Mouse (Mus musculus) MEL (cell line): ENCODE results near the gene As3mt. TPM values are rescaled to one million over a fixed set of nuclear protein-coding genes. Genes with fewer than 3 reads are reported as not detected.

Experiments used
- DNase-seq: peaks from one replicate; pipeline ENCODE4 v3.0.0; 2011; ENCODE audit warnings: low read depth, low spot score
- H3K27ac ChIP-seq: 2 replicates; pipeline ENCODE4 v1.5.1; 2012; ENCODE audit warnings: low read depth, mild to moderate bottlenecking, control low read depth, low read length, moderate library complexity; ENCODE audit not compliant: control insufficient read depth
- H3K27me3 ChIP-seq, 2 experiments: fragments of 150-350 bp in 1 of 2; sonication (generic) in 1 of 2; 2 replicates each; pipeline ENCODE4 v1.6.1; 2012; ENCODE audit warnings: low read length in 2 of 2, mild to moderate bottlenecking in 2 of 2, improper control_type of control experiment in 1 of 2, moderate library complexity in 1 of 2; ENCODE audit not compliant: insufficient read depth in 2 of 2, control insufficient read depth in 1 of 2
- H3K36me3 ChIP-seq, 2 experiments: 2 replicates each; pipeline ENCODE4 v1.6.1; 2012 to 2014; ENCODE audit warnings: low read length in 2 of 2, improper control_type of control experiment in 1 of 2, inconsistent platforms in 1 of 2, mild to moderate bottlenecking in 1 of 2; ENCODE audit not compliant: insufficient read depth in 2 of 2, control insufficient read depth in 1 of 2
- H3K4me1 ChIP-seq, 2 experiments: fragments of 150-350 bp in 1 of 2; sonication (generic) in 1 of 2; 2 replicates each; pipeline ENCODE4 v1.6.1; 2012; ENCODE audit warnings: low read length in 2 of 2, improper control_type of control experiment in 1 of 2, mild to moderate bottlenecking in 1 of 2; ENCODE audit not compliant: insufficient read depth in 2 of 2, control insufficient read depth in 1 of 2
- H3K4me3 ChIP-seq, 2 experiments: fragments of 150-350 bp in 1 of 2; sonication (generic) in 1 of 2; 2 replicates each; pipeline ENCODE4 v1.5.1; 2012; ENCODE audit warnings: low read depth in 2 of 2, low read length in 2 of 2, mild to moderate bottlenecking in 2 of 2, moderate library complexity in 2 of 2, control low read depth in 1 of 2, improper control_type of control experiment in 1 of 2; ENCODE audit not compliant: control insufficient read depth in 1 of 2, insufficient read depth in 1 of 2
- H3K79me2 ChIP-seq: 2 replicates; pipeline ENCODE4 v1.6.1; 2012; ENCODE audit warnings: mild to moderate bottlenecking, low read length, moderate library complexity; ENCODE audit not compliant: control insufficient read depth, poor library complexity, insufficient read depth
- H3K9ac ChIP-seq: 2 replicates; pipeline ENCODE4 v1.6.1; 2012; ENCODE audit warnings: low read depth, mild to moderate bottlenecking, control low read depth, low read length, moderate library complexity; ENCODE audit not compliant: control insufficient read depth, poor library complexity, severe bottlenecking
- H3K9me3 ChIP-seq: fragments of 150-350 bp; sonication (generic); replicated peaks from 2 replicates; pipeline ENCODE4 v1.6.1; 2012; ENCODE audit warnings: mild to moderate bottlenecking, low read length, improper control_type of control experiment, moderate library complexity; ENCODE audit not compliant: insufficient read depth
- BHLHE40 ChIP-seq: IDR thresholded peaks from 2 replicates; pipeline ENCODE4 v1.6.1; 2012; ENCODE audit warnings: low read depth, mild to moderate bottlenecking, inconsistent platforms, low read length, improper control_type of control experiment, borderline replicate concordance
- CHD1 ChIP-seq: IDR thresholded peaks from 2 replicates; pipeline ENCODE4 v1.6.1; 2012; ENCODE audit warnings: low read depth, mild to moderate bottlenecking, inconsistent platforms, low read length, improper control_type of control experiment
- CTCF ChIP-seq, 3 experiments: IDR thresholded peaks in 2 of 3; conservative IDR thresholded peaks in 1 of 3; 2 replicates each; pipeline ENCODE4 v1.5.1; 2011 to 2012; ENCODE audit warnings: low read length in 3 of 3, low read depth in 2 of 3, mild to moderate bottlenecking in 2 of 3, improper control_type of control experiment in 1 of 3, inconsistent platforms in 1 of 3, mixed read lengths in 1 of 3, moderate library complexity in 1 of 3; ENCODE audit not compliant: control insufficient read depth in 1 of 3, insufficient read depth in 1 of 3, poor library complexity in 1 of 3, severe bottlenecking in 1 of 3
- E2F4 ChIP-seq: IDR thresholded peaks from 2 replicates; pipeline ENCODE4 v1.6.1; 2011; ENCODE audit warnings: low read depth, low read length, improper control_type of control experiment, borderline replicate concordance
- EP300 ChIP-seq, 2 experiments: IDR thresholded peaks; 2 replicates each; pipeline ENCODE4 v1.6.1; 2011; ENCODE audit warnings: improper control_type of control experiment in 2 of 2, low read length in 2 of 2, low read depth in 1 of 2, mild to moderate bottlenecking in 1 of 2
- ETS1 ChIP-seq: IDR thresholded peaks from 2 replicates; pipeline ENCODE4 v1.6.1; 2012; ENCODE audit warnings: low read depth, mild to moderate bottlenecking, inconsistent platforms, low read length, improper control_type of control experiment, moderate library complexity
- GABPA ChIP-seq: IDR thresholded peaks from 2 replicates; pipeline ENCODE4 v1.6.1; 2012; ENCODE audit warnings: low read depth, mild to moderate bottlenecking, inconsistent platforms, low read length, improper control_type of control experiment, moderate library complexity
- GATA1 ChIP-seq: IDR thresholded peaks from 2 replicates; pipeline ENCODE4 v1.6.1; 2011; ENCODE audit warnings: low read depth, low read length, improper control_type of control experiment
- JUND ChIP-seq: IDR thresholded peaks from 2 replicates; pipeline ENCODE4 v1.6.1; 2011; ENCODE audit warnings: low read depth, mild to moderate bottlenecking, improper control_type of control experiment, low read length
- KAT2A ChIP-seq: conservative IDR thresholded peaks from 2 replicates; pipeline ENCODE4 v1.6.1; 2012; ENCODE audit warnings: low read depth, low read length, improper control_type of control experiment, inconsistent platforms
- MAFK ChIP-seq: IDR thresholded peaks from 2 replicates; pipeline ENCODE4 v1.6.1; 2011; ENCODE audit warnings: low read depth, mild to moderate bottlenecking, low read length, improper control_type of control experiment, borderline replicate concordance
- MAX ChIP-seq: IDR thresholded peaks from 2 replicates; pipeline ENCODE4 v1.6.1; 2011; ENCODE audit warnings: low read length, improper control_type of control experiment
- MEF2A ChIP-seq: IDR thresholded peaks from 2 replicates; pipeline ENCODE4 v1.6.1; 2014; ENCODE audit warnings: low read depth, mild to moderate bottlenecking, inconsistent platforms, low read length, improper control_type of control experiment; ENCODE audit not compliant: poor library complexity, insufficient replicate concordance, severe bottlenecking; ENCODE audit errors: extremely low read depth
- MYB ChIP-seq: IDR thresholded peaks from 2 replicates; pipeline ENCODE4 v1.6.1; 2011; ENCODE audit warnings: mild to moderate bottlenecking, low read depth, low read length, improper control_type of control experiment
- NELFE ChIP-seq: IDR thresholded peaks from 2 replicates; pipeline ENCODE4 v1.6.1; 2011; ENCODE audit warnings: low read depth, low read length, improper control_type of control experiment
- NRF1 ChIP-seq: IDR thresholded peaks from 2 replicates; pipeline ENCODE4 v1.6.1; 2014; ENCODE audit warnings: low read depth, mild to moderate bottlenecking, inconsistent platforms, low read length, improper control_type of control experiment, moderate library complexity; ENCODE audit not compliant: poor library complexity, insufficient read depth, severe bottlenecking
- POLR2A ChIP-seq, 2 experiments: IDR thresholded peaks; 2 replicates each; pipeline ENCODE4 v1.6.1; 2011 to 2012; ENCODE audit warnings: low read length in 2 of 2, mild to moderate bottlenecking in 2 of 2, control low read depth in 1 of 2, improper control_type of control experiment in 1 of 2, low read depth in 1 of 2, moderate library complexity in 1 of 2; ENCODE audit not compliant: control insufficient read depth in 1 of 2, insufficient read depth in 1 of 2, poor library complexity in 1 of 2
- RAD21 ChIP-seq: IDR thresholded peaks from 2 replicates; pipeline ENCODE4 v1.6.1; 2011; ENCODE audit warnings: mild to moderate bottlenecking, low read depth, low read length, improper control_type of control experiment
- RCOR1 ChIP-seq: IDR thresholded peaks from 2 replicates; pipeline ENCODE4 v1.6.1; 2012; ENCODE audit warnings: low read depth, mild to moderate bottlenecking, inconsistent platforms, low read length, improper control_type of control experiment
- SMC3 ChIP-seq: IDR thresholded peaks from 2 replicates; pipeline ENCODE4 v1.6.1; 2011; ENCODE audit warnings: low read depth, low read length, improper control_type of control experiment
- ZC3H11A ChIP-seq: IDR thresholded peaks from 2 replicates; pipeline ENCODE4 v1.6.1; 2012; ENCODE audit warnings: low read depth, mild to moderate bottlenecking, inconsistent platforms, low read length, improper control_type of control experiment
- ZMIZ1 ChIP-seq: IDR thresholded peaks from 2 replicates; pipeline ENCODE4 v1.6.1; 2012; ENCODE audit warnings: low read depth, mild to moderate bottlenecking, inconsistent platforms, low read length, improper control_type of control experiment, moderate library complexity
- ZNF384 ChIP-seq: IDR thresholded peaks from 2 replicates; pipeline ENCODE4 v1.6.1; 2012; ENCODE audit warnings: low read depth, mild to moderate bottlenecking, inconsistent platforms, low read length, improper control_type of control experiment
- polyA plus RNA-seq, 2 experiments: library from polyadenylated mRNA; stranded (reverse) in 1 of 2; unstranded in 1 of 2; fragments of >175 nt in 1 of 2; fragments of >200 nt in 1 of 2; gene quantifications; 2 replicates each; pipeline versions ENCODE4 v1.2.1 to v1.2.4; 2012; ENCODE audit warnings: low replicate concordance in 2 of 2, low read depth in 1 of 2; ENCODE audit not compliant: insufficient read length in 2 of 2, insufficient read depth in 1 of 2, missing spikeins in 1 of 2
- total RNA-seq: library from RNA; depleted of rRNA; stranded (reverse); fragments of 300-350 nt; gene quantifications from 2 replicates; pipeline ENCODE4 v1.2.3, GENCODE M21; 2012

The As3mt gene
- total and polyA plus RNA-seq, 3 experiments, result 17.0 to 52.2 TPM; not detected in 1

DNA sequence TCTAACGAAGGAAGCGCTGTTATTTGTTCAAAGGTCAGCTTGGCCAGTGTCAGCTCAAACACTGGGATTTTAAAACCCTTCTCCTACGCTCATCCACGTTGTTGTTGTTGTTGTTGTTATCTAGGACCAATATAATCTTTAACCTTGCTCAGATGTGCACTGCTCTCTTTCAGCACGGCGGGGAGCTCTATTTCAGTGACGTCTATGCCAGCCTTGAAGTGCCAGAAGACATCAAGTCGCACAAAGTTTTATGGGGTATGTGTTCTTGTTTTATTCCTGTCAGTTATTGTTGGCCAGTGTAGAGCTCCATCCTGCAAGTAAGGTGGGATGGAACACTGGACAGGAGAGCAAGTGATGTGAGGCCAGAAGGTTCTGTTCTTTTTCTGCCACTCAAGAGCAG is 7.8 kb downstream of the As3mt start:
- TF ChIP-seq RCOR1, result no peak
- TF ChIP-seq KAT2A, result no peak
- TF ChIP-seq POLR2A (IDR thresholded peaks at IDR 0.05; ENCODE audit: control insufficient read depth in 1 of 2, insufficient read depth in 1 of 2, low read depth in 1 of 2, low read length in 2 of 2, poor library complexity in 1 of 2), result no peak
- no peak for TF ChIP-seq GABPA
- no peak for TF ChIP-seq GATA1
- no peak for TF ChIP-seq RAD21
- no peak for TF ChIP-seq MYB
- TF ChIP-seq NELFE, result no peak
- no peak for TF ChIP-seq ZNF384
- no peak for TF ChIP-seq MAX
- no peak for TF ChIP-seq CHD1
- TF ChIP-seq CTCF (IDR thresholded peaks at IDR 0.05 in 2 of 3, conservative IDR thresholded peaks at IDR 0.05 in 1 of 3; ENCODE audit: control insufficient read depth in 1 of 3, insufficient read depth in 1 of 3, low read depth in 2 of 3, low read length in 3 of 3, poor library complexity in 1 of 3, severe bottlenecking in 1 of 3), result no peak
- TF ChIP-seq E2F4, result no peak
- TF ChIP-seq BHLHE40, result no peak
- no peak for TF ChIP-seq NRF1
- TF ChIP-seq ZC3H11A, result no peak
- no peak for TF ChIP-seq MEF2A
- TF ChIP-seq MAFK, result no peak
- Histone ChIP-seq H3K27me3 (no peaks in the 10 kb centered on the region), H3K4me3 (no peak overlapping the region), H3K9me3 (no peaks in the 10 kb centered on the region), H3K27ac (no peak overlapping the region), H3K4me1 (peaks cover 6 to 18% of the 10 kb centered on the region in 2 experiments), H3K36me3 (peaks cover 0 to 14% of the 10 kb centered on the region in 2 experiments; a peak in 3 of 4 replicates), H3K9ac (no peak overlapping the region), H3K79me2 (no peaks in the 10 kb centered on the region)
- no peak for DNase-seq

- H3K4me3 ChIP-seq, result no peak overlapping the region
- no peaks in the 10 kb centered on the region for H3K27me3 ChIP-seq
- no peaks in the 10 kb centered on the region for H3K9me3 ChIP-seq
- no peak overlapping the region for H3K27ac ChIP-seq
- peaks cover 0 to 4% of the 10 kb centered on the region in 2 experiments; a peak in 2 of 4 replicates for H3K36me3 ChIP-seq
- DNase-seq, result peak; percentile 65
- no peak overlapping the region for H3K9ac ChIP-seq
- no peaks in the 10 kb centered on the region for H3K79me2 ChIP-seq
- TF ChIP-seq SMC3 (no peak), JUND (peak; percentile 57; the same call in 1 of the 2 replicates), NELFE (no peak), EP300 (IDR thresholded peaks at IDR 0.05; ENCODE audit: low read depth in 1 of 2, low read length in 2 of 2) (peak in 1 of 2 experiments; percentile 66; a peak in 2 of 4 replicates), ZMIZ1 (no peak), ETS1 (peak; percentile 18; the same call in 1 of the 2 replicates)
- TF ChIP-seq, all 39 proteins: peak for 3
- peaks cover 0 to 6% of the 10 kb centered on the region in 2 experiments; a peak in 2 of 4 replicates for H3K4me1 ChIP-seq
These were observed 10.9 kb downstream of the As3mt start for GRCm38 (mm10) chr19:46718150-46718549.
